Mouse (Mus musculus): Measurements from ENCODE around the gene Eef2. TPM values are rescaled to one million over a fixed set of nuclear protein-coding genes. Genes with fewer than 3 reads are reported as not detected.
A peak's percentile ranks its signal among the peaks of the same experiment; 100 is the strongest.
"Not testable (repeated sequence)": the region's sequence is repeated elsewhere in the genome, so short reads cannot be mapped to it uniquely, and the experiment has no call there.

Eef2 gene
- polyA plus RNA-seq, 1 experiment from 2014 or later = 564 TPM

DNA sequence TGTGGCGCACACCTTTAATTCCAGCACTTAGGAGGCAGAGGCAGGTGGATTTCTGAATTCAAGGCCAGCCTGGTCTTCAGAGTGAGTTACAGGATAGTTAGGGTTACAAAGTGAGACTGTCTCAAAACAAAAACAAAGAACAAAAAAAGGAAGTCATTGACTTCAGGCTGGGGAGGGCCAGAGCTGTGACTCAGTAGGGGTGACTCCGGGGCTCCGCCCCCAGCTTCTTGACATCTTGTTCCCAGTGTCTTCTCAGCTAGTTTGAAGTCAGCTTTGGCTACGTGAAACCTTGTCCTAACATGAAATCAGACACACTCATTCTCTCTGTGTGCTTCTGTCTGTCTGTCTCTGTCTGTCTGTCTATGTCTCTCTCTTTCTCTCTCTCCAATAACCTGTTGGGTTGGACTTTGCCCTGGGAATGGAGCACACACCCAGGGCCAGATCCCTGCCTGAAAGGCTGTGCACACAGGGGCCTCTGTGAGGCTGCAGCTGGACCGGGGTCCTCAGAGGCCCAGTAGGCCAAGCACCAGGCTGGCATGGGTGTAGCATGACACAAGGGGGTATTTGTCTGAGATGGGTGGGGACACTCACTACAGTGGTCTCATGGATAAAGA is 45.1 kb downstream of the Eef2 start:
- Histone ChIP-seq H3K36me3 (replicated peaks) (no peaks in the 10 kb centered on the region), H3K27ac (replicated peaks) (no peak overlapping the region), H3K27me3 (replicated peaks; ENCODE audit: low read depth, poor library complexity, severe bottlenecking) (0 out of 2 replicates have a peak, but pooled peaks cover 5% of the 10 kb centered on the region), H3K9me3 (no peaks in the 10 kb centered on the region), H3K4me3 (no peak overlapping the region), H3K4me1 (peaks cover 5% of the 10 kb centered on the region)
- DNase-seq (ENCODE audit: low spot score) = no peak
- WGBS = 86% methylated on average over 5 of the region's 5 CpGs

DNA sequence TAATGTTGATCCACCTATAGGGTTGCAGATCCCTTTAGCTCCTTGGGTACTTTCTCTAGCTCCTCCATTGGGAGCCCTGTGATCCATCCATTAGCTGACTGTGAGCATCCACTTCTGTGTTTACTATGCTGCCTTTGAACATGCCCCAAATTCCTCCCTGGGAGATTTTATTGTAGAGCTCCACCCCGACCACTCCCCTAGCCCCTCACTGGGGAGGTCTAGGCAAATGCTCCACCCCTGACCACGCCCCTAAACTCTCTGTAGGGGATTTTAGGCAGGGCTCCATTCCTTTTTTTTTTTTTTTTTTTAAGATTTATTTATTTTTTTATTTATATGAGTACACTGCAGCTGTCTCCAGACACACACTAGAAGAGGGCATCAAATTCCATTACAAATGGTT is 47.3 kb downstream of the Eef2 start:
- not testable (repeated sequence) for H3K9me3 ChIP-seq; H3K27ac ChIP-seq (replicated peaks); DNase-seq (ENCODE audit: low spot score); H3K36me3 ChIP-seq (replicated peaks); H3K4me3 ChIP-seq; H3K4me1 ChIP-seq
- H3K27me3 ChIP-seq (replicated peaks; ENCODE audit: low read depth, poor library complexity, severe bottlenecking) = peaks cover 13% of the 10 kb centered on the region
- WGBS = 59% methylated on average over 2 of the region's 2 CpGs

DNA sequence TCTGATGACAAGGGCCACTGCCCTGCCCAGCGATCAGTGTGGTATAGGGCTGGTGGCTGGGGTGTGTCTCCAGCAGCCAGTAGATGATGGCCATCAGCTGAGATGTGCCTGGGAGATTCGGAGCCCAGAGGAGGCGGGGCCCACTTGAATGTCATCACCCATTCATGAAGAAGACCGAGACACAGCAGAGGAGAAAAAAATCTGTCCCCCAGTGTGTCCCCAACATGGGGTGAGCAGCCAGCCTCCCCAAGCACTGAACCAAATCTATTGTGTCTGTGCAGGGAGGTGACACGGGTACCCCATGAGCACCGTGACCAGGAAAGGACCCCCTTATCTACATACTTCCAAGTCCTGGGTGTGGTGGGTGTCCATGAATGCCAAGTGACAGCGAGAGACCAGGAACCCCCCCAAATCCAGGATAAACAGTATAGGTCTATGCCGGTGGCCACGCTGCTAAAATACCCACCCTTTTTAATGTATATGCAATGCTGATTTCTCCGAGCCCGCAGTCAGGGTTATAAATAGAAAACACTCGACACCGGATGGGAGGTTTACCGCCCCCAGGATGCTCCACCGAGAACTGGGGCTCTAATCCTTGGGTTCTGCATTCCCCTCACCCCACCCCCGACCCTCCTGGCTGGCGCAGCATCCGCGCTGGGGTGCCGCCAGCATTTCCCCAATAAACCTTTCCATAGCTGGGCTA is 53.5 kb downstream of the Eef2 start:
- H3K4me1 ChIP-seq = peaks cover 30% of the 10 kb centered on the region
- 0 out of 2 replicates have a peak overlapping the region, but pooled peaks have one; percentile 36 for H3K27ac ChIP-seq (replicated peaks)
- no peaks in the 10 kb centered on the region for H3K9me3 ChIP-seq
- peak overlapping the region; percentile 51 for H3K4me3 ChIP-seq
- DNase-seq (ENCODE audit: low spot score) = no peak
- peaks cover 52% of the 10 kb centered on the region for H3K27me3 ChIP-seq (replicated peaks; ENCODE audit: low read depth, poor library complexity, severe bottlenecking)
- H3K36me3 ChIP-seq (replicated peaks) = no peaks in the 10 kb centered on the region
- 17% methylated on average over 20 of the region's 20 CpGs for WGBS

DNA sequence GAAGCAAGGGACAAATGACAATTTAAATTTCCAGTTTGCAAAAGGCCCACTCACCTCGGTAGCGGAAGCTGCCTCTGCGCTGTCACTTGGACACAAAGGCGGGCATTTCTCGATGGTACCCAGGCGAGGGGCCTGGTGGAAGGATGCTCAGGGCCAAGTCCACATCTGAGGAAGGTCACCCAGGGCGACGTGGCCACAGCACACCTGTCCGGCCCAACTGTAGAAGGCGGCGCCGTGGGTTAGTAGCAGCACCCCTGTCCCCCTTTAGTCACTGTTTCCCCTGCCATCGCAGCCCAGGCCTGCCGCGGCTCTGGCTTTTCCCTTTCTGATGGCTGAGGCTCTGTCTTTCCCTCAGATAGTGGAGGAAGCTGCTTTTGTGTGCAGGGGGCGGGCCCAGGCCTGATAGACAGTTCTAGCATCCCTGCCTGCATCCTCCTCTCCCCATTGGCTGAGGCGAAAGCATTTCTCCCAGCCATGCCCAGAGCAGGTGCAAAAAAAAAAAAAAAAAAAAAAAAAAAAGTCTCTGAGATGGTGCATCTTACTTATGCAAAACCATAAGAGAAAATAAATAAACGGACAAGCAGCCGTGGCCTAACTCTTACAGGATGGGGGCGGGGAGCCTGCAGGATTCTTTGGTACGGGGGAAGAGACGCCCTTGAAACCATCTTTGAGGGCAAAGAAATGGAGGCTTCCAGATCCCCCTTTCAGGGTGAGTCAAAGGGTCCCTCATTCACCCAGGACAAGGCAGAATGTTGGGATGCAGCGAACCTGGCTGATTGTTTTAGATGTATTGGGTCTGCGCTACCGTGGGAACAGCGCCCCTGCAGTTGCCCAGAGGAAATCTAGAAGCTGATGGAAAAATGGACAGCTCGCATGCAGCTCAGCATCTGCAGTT is 54.3 kb downstream of the Eef2 start, which contains the start of gene Atcay:
Atcay (minus strand) TSS at position 396 of the 895 bp plus-strand sequence.
- peak; percentile 49 for DNase-seq (ENCODE audit: low spot score)
- no peaks in the 10 kb centered on the region for H3K36me3 ChIP-seq (replicated peaks)
- H3K9me3 ChIP-seq = no peaks in the 10 kb centered on the region
- WGBS = 6% methylated on average over 27 of the region's 27 CpGs
- peak within 1 kb of the TSS; percentile 51 for H3K4me3 ChIP-seq
- H3K4me1 ChIP-seq = peaks cover 30% of the 10 kb centered on the region
- peaks cover 57% of the 10 kb centered on the region for H3K27me3 ChIP-seq (replicated peaks; ENCODE audit: low read depth, poor library complexity, severe bottlenecking)
- peak within 1 kb of the TSS; percentile 36; the same call in 1 of the 2 replicates for H3K27ac ChIP-seq (replicated peaks)

DNA sequence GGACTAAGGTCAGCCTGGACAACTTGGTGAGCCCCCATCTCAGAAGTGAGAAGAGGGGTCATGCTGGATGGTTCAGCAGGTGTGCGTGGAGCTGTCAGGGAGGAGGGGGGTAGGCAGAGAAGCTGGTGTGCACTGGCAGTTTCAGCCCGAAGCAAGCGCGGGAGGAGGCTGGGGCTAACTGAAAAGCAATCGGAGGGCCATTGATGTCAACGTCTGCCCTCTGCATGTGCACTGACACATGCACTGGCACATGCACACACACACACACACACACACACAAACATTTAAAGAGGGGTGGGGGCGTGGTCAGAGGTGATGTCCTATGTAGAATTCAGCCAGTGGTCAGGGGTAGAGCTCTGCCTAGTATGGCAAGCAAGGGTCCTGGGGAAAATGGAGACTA is 55.0 kb downstream of the Eef2 start:
- no peak overlapping the region for H3K27ac ChIP-seq (replicated peaks)
- DNase-seq (ENCODE audit: low spot score) = no peak
- H3K4me3 ChIP-seq = no peak overlapping the region
- H3K4me1 ChIP-seq = peaks cover 30% of the 10 kb centered on the region
- 55% methylated on average over 7 of the region's 7 CpGs for WGBS
- peaks cover 60% of the 10 kb centered on the region for H3K27me3 ChIP-seq (replicated peaks; ENCODE audit: low read depth, poor library complexity, severe bottlenecking)
- no peaks in the 10 kb centered on the region for H3K9me3 ChIP-seq
- no peaks in the 10 kb centered on the region for H3K36me3 ChIP-seq (replicated peaks)

Other genes with a start within 250 kb of the Eef2 start
- 6.5 and 6.8 TPM in 2 replicates for gene Gadd45b, start 246.6 kb upstream of the Eef2 start, polyA plus RNA-seq (2016; fragmentation: Nextera tagmentation; extraction: Ambion mirVana)
- gene Gng7, start 161.7 kb upstream of the Eef2 start, polyA plus RNA-seq (2016; fragmentation: Nextera tagmentation; extraction: Ambion mirVana) = 6.5 and 6.7 TPM in 2 replicates
- gene Diras1, start 151.0 kb upstream of the Eef2 start, polyA plus RNA-seq (2016; fragmentation: Nextera tagmentation; extraction: Ambion mirVana) = 1.4 and 1.9 TPM in 2 replicates
- gene Slc39a3, start 139.2 kb upstream of the Eef2 start, polyA plus RNA-seq (2016; fragmentation: Nextera tagmentation; extraction: Ambion mirVana) = 14.0 and 16.9 TPM in 2 replicates
- gene Sgta, start 116.5 kb upstream of the Eef2 start, polyA plus RNA-seq (2016; fragmentation: Nextera tagmentation; extraction: Ambion mirVana) = 289 and 290 TPM in 2 replicates
- gene Thop1, start 106.6 kb upstream of the Eef2 start, polyA plus RNA-seq (2016; fragmentation: Nextera tagmentation; extraction: Ambion mirVana) = 102 and 109 TPM in 2 replicates
- gene Creb3l3, start 77.8 kb upstream of the Eef2 start, polyA plus RNA-seq (2016; fragmentation: Nextera tagmentation; extraction: Ambion mirVana) = 0.60 TPM in 1 of 2 replicates, not detected in the other
- gene Map2k2, start 70.7 kb upstream of the Eef2 start, polyA plus RNA-seq (2016; fragmentation: Nextera tagmentation; extraction: Ambion mirVana) = 222 and 225 TPM in 2 replicates
- 10.4 and 11.7 TPM in 2 replicates for gene Zbtb7a, start 41.4 kb upstream of the Eef2 start, polyA plus RNA-seq (2016; fragmentation: Nextera tagmentation; extraction: Ambion mirVana)
- gene Pias4, start 8.7 kb upstream of the Eef2 start, polyA plus RNA-seq (2016; fragmentation: Nextera tagmentation; extraction: Ambion mirVana) = 62.2 and 66.3 TPM in 2 replicates
- 51.5 and 53.2 TPM in 2 replicates for gene Dapk3, start 6.4 kb downstream of the Eef2 start, polyA plus RNA-seq (2016; fragmentation: Nextera tagmentation; extraction: Ambion mirVana)
- gene 4930442H23Rik, start 7.2 kb downstream of the Eef2 start, polyA plus RNA-seq (2016; fragmentation: Nextera tagmentation; extraction: Ambion mirVana) = not detected in 2 replicates
- not detected in 2 replicates for gene Nmrk2, start 25.4 kb downstream of the Eef2 start, polyA plus RNA-seq (2016; fragmentation: Nextera tagmentation; extraction: Ambion mirVana)
- gene Atcay, start 54.2 kb downstream of the Eef2 start, polyA plus RNA-seq (2016; fragmentation: Nextera tagmentation; extraction: Ambion mirVana) = 2.5 and 3.6 TPM in 2 replicates
- 3.5 and 4.6 TPM in 2 replicates for gene Zfr2, start 56.5 kb downstream of the Eef2 start, polyA plus RNA-seq (2016; fragmentation: Nextera tagmentation; extraction: Ambion mirVana)
- 3.6 and 3.7 TPM in 2 replicates for gene Matk, start 76.3 kb downstream of the Eef2 start, polyA plus RNA-seq (2016; fragmentation: Nextera tagmentation; extraction: Ambion mirVana)
- 223 and 237 TPM in 2 replicates for gene Mrpl54, start 90.3 kb downstream of the Eef2 start, polyA plus RNA-seq (2016; fragmentation: Nextera tagmentation; extraction: Ambion mirVana)
- 57.2 and 57.5 TPM in 2 replicates for gene Apba3, start 90.3 kb downstream of the Eef2 start, polyA plus RNA-seq (2016; fragmentation: Nextera tagmentation; extraction: Ambion mirVana)
- gene Tjp3, start 115.0 kb downstream of the Eef2 start, polyA plus RNA-seq (2016; fragmentation: Nextera tagmentation; extraction: Ambion mirVana) = 8.9 and 9.0 TPM in 2 replicates
- 72.2 and 72.4 TPM in 2 replicates for gene Pip5k1c, start 116.3 kb downstream of the Eef2 start, polyA plus RNA-seq (2016; fragmentation: Nextera tagmentation; extraction: Ambion mirVana)
- gene Cactin, start 144.5 kb downstream of the Eef2 start, polyA plus RNA-seq (2016; fragmentation: Nextera tagmentation; extraction: Ambion mirVana) = 52.3 and 54.3 TPM in 2 replicates
- gene Tbxa2r, start 152.1 kb downstream of the Eef2 start, polyA plus RNA-seq (2016; fragmentation: Nextera tagmentation; extraction: Ambion mirVana) = 3.1 and 3.6 TPM in 2 replicates
- not detected in 2 replicates for gene Gipc3, start 166.6 kb downstream of the Eef2 start, polyA plus RNA-seq (2016; fragmentation: Nextera tagmentation; extraction: Ambion mirVana)
- gene Hmg20b, start 173.8 kb downstream of the Eef2 start, polyA plus RNA-seq (2016; fragmentation: Nextera tagmentation; extraction: Ambion mirVana) = 114 and 122 TPM in 2 replicates
- 7.8 and 8.3 TPM in 2 replicates for gene Mfsd12, start 180.9 kb downstream of the Eef2 start, polyA plus RNA-seq (2016; fragmentation: Nextera tagmentation; extraction: Ambion mirVana)
- gene 4930404N11Rik, start 189.2 kb downstream of the Eef2 start, polyA plus RNA-seq (2016; fragmentation: Nextera tagmentation; extraction: Ambion mirVana) = 0.47 and 0.76 TPM in 2 replicates
- 134 and 142 TPM in 2 replicates for gene Fzr1, start 201.9 kb downstream of the Eef2 start, polyA plus RNA-seq (2016; fragmentation: Nextera tagmentation; extraction: Ambion mirVana)
- 105 and 109 TPM in 2 replicates for gene Dohh, start 207.8 kb downstream of the Eef2 start, polyA plus RNA-seq (2016; fragmentation: Nextera tagmentation; extraction: Ambion mirVana)
- gene Gm48551, start 207.8 kb downstream of the Eef2 start, polyA plus RNA-seq (2016; fragmentation: Nextera tagmentation; extraction: Ambion mirVana) = 2.7 TPM in 2 replicates
- gene Gm48552, start 212.4 kb downstream of the Eef2 start, polyA plus RNA-seq (2016; fragmentation: Nextera tagmentation; extraction: Ambion mirVana) = 1.8 and 3.1 TPM in 2 replicates
- 2.0 and 2.8 TPM in 2 replicates for gene Smim24, start 216.4 kb downstream of the Eef2 start, polyA plus RNA-seq (2016; fragmentation: Nextera tagmentation; extraction: Ambion mirVana)

Data from embryonic facial prominence, embryonic 10.5 days (tissue).